Mouse (Mus musculus) hindbrain, embryonic 12.5 days (tissue): ENCODE measurements at regions not wholly inside any gene's neighbourhood (a gene's known extent, or its start where the extent isn't known, plus 50 kb on each side); places are given as distances from the start of the nearest gene placed in this dataset.

Source experiments
- ATAC-seq: fragments of 200-750 bp; cut with Nextera tagmentation; 2 replicates; pipeline ENCODE4 v1.8.0; 2017; ENCODE audit warnings: moderate TSS enrichment; ENCODE audit not compliant: low FRiP score
- H3K27ac ChIP-seq: fragments of 300-500 bp; sonication (generic); 2 replicates; pipeline ENCODE4 v1.5.1; 2016; ENCODE audit warnings: mild to moderate bottlenecking
- H3K27me3 ChIP-seq: fragments of 300-500 bp; sonication (generic); 2 replicates; pipeline ENCODE4 v1.6.1; 2016; ENCODE audit warnings: mild to moderate bottlenecking
- H3K36me3 ChIP-seq: fragments of 300-500 bp; sonication (generic); 2 replicates; pipeline ENCODE4 v1.6.1; 2016; ENCODE audit warnings: mild to moderate bottlenecking
- H3K4me1 ChIP-seq: fragments of 300-500 bp; sonication (generic); 2 replicates; pipeline ENCODE4 v1.6.1; 2016
- H3K4me2 ChIP-seq: fragments of 300-500 bp; sonication (generic); replicated peaks from 2 replicates; pipeline ENCODE4 v1.6.1; 2016; ENCODE audit warnings: mild to moderate bottlenecking
- H3K4me3 ChIP-seq: fragments of 300-500 bp; sonication (generic); 2 replicates; pipeline ENCODE4 v1.5.1; 2016; ENCODE audit warnings: mild to moderate bottlenecking
- H3K9ac ChIP-seq: fragments of 300-500 bp; sonication (generic); 2 replicates; pipeline ENCODE4 v1.6.1; 2016; ENCODE audit warnings: mild to moderate bottlenecking, moderate library complexity
- H3K9me3 ChIP-seq: fragments of 300-500 bp; sonication (generic); replicated peaks from 2 replicates; pipeline ENCODE4 v1.6.1; 2016; ENCODE audit warnings: mild to moderate bottlenecking
- WGBS: fragments of 180-500 bp; shearing (Covaris S2); methylation state at CpG from one replicate; pipeline ENCODE4 v1.1.7; 2016; 5-methylcytosine and 5-hydroxymethylcytosine counted together

DNA sequence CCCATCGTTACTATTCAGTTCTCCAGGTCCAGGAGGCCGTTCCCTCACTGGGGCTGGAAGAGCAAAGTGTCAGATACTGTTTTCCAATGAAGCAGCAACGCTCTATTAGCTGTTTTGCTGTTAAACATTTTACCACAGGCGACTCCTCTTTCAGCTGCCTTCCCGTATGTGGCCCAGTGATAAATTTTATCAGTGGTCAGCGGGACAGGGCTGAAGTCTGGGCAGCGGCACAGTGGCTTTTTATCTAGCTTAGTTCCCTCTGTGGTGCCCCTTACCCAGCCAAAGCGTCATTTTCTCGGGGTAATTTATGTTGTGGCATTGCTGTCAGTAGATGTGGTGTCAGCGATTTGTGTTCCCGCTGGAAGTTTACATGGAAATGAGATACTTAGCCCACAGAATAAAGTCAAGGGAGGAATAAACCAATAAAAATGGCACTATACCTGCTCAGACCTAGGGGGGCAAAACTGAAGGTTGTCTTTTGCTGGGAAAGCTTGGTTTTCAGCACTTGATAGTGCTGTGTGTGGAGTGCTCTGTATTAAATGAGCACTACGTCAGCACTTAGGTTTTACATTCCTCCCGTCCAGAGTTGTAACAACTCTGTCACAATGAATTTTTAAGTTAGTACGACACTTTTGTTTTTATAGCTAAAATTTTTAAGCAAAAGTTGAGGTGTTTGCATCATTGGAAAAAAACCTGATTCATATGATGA is 159.1 kb upstream of the Mef2c start:
- Histone ChIP-seq H3K9ac (no peak overlapping the region), H3K27ac (no peak overlapping the region), H3K36me3 (no peaks in the 10 kb centered on the region), H3K4me3 (no peak overlapping the region), H3K4me1 (no peaks in the 10 kb centered on the region), H3K4me2 (no peak overlapping the region), H3K27me3 (no peaks in the 10 kb centered on the region), H3K9me3 (no peaks in the 10 kb centered on the region)
- WGBS, result 81% methylated on average over 14 of the region's 14 CpGs
- ATAC-seq, result no peak

DNA sequence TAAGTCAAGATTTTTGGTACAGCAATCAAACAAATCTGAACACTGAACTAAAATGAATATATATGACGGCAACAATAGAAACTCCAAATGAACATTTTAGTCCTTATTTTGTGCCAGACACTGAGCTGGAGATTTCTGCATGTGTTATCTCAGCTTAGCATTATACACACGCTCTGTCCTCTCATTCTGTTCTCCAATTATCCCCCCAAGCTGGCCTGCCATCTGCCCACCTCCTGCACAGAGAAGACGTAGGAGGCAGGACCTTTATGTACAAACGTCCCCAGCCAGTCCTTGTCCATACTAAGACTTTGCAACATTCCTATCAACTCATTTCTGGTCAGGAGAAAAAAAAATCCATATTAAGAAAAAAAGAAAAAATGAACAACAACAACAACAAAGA is 148.5 kb upstream of the Mef2c start:
- H3K4me1 ChIP-seq, result no peaks in the 10 kb centered on the region
- H3K27me3 ChIP-seq, result no peaks in the 10 kb centered on the region
- no peak overlapping the region for H3K9ac ChIP-seq
- H3K36me3 ChIP-seq, result no peaks in the 10 kb centered on the region
- no peak for ATAC-seq
- H3K9me3 ChIP-seq, result no peaks in the 10 kb centered on the region
- no peak overlapping the region for H3K27ac ChIP-seq
- H3K4me3 ChIP-seq, result no peak overlapping the region
- WGBS, result 84% methylated on average over 4 of the region's 4 CpGs
- H3K4me2 ChIP-seq, result no peak overlapping the region

DNA sequence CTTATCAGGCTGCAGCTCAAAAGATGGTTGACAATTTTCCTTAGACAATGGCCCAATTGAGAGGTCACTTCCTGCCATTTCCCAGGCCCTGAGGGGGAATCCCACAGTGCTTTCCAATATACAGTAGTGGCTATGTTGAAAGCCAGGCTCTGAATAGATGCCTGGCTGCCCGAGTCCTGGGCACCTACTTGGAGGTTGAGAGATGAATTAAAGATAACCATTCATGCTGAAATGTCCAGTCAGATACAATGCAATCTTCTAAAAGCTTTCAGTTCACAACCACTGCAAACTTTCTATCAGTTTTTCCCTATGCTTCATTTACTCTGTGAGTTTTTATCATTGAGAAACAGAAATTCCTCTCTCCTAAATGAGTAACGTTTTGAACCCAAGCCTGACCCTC is 143.3 kb upstream of the Mef2c start:
- ATAC-seq, result no peak

DNA sequence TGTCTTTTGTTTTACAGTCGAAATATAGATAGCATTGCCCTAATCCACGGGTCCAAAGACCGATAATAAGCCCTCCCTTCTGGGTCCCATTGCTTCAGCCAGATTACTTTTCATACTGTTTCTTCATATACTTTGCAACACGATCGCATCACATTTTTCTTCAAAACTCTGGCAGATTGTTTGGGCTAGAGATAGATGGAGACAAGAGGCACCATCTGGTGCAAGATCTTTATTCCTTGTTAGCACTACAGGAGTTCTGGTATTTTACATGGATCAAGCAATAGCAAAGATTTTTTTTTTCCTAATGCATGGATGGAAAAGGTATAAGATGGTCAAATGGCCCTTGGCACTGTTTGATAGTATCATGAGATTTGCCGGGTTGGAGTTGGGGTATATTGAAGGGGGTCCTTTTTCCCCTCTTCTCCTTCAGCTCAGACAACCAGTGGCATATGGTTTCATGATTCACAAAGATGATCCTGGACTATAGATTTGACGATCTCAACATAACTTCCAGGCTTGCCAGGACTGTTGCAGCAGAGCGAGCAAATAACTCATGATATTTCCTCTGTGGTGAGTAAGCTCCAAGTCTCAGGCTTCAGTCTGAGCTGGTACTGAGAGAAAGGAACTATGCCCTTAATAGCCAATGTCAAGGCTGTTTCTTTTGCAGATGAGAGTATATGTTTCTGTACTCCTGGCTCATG is 127.6 kb upstream of the Mef2c start:
- Histone ChIP-seq H3K4me1 (no peaks in the 10 kb centered on the region), H3K9ac (no peak overlapping the region), H3K4me2 (no peak overlapping the region), H3K36me3 (no peaks in the 10 kb centered on the region), H3K4me3 (no peak overlapping the region), H3K9me3 (no peaks in the 10 kb centered on the region), H3K27ac (no peak overlapping the region), H3K27me3 (no peaks in the 10 kb centered on the region)
- no peak for ATAC-seq
- WGBS, result 90% methylated on average over 8 of the region's 8 CpGs

More for the DNA sequence above, 143.3 kb upstream of the Mef2c start:
- no peaks in the 10 kb centered on the region for H3K27me3 ChIP-seq
- WGBS, result 66% methylated on average over 2 of the region's 2 CpGs
- H3K9ac ChIP-seq, result no peak overlapping the region
- no peaks in the 10 kb centered on the region for H3K9me3 ChIP-seq
- H3K4me3 ChIP-seq, result no peak overlapping the region
- no peak overlapping the region for H3K4me2 ChIP-seq
- H3K4me1 ChIP-seq, result no peaks in the 10 kb centered on the region
- H3K36me3 ChIP-seq, result no peaks in the 10 kb centered on the region
- H3K27ac ChIP-seq, result no peak overlapping the region

DNA sequence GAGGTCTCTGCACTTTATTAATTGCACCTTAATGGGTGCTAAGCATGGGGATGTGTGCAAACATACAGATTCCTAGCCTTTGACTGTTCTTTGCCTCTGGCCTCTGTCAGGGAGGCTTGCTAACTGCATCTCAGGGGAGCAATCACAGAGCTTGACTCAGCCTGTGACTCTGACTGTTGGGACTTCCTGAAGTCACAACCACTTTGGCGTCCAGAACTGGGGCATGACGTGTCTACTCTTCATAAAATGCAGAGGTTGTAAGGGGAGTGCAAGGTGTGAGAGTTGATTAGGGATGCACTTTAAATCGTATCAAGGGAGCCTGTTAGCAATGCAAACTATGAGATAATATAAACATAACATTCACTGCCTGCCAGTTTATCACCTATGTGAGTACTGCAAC is 125.2 kb upstream of the Mef2c start:
- Histone ChIP-seq H3K9ac (no peak overlapping the region), H3K27me3 (no peaks in the 10 kb centered on the region), H3K4me2 (no peak overlapping the region), H3K36me3 (no peaks in the 10 kb centered on the region), H3K9me3 (no peaks in the 10 kb centered on the region), H3K27ac (no peak overlapping the region), H3K4me3 (no peak overlapping the region), H3K4me1 (no peaks in the 10 kb centered on the region)
- WGBS, result 70% methylated on average over 3 of the region's 3 CpGs
- no peak for ATAC-seq

DNA sequence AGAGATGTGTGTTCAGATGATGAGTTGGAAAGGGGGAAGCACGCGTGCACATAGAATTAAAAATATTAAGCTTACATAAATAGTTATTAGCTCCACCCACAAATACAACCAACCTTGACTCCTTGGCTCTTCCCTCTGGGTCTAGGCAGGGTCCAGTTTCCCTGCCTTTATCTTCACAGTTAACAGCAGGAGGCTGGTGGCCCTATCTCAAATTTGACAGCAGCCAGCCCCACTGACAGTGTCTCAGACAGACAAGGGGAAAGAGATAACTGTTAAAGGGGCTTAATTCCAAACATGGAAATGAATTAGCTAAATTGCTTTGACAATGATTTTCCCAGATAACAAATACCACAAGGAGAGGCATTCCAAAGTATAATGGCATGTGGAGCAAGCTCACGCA is 121.2 kb upstream of the Mef2c start:
- ATAC-seq, result no peak

DNA sequence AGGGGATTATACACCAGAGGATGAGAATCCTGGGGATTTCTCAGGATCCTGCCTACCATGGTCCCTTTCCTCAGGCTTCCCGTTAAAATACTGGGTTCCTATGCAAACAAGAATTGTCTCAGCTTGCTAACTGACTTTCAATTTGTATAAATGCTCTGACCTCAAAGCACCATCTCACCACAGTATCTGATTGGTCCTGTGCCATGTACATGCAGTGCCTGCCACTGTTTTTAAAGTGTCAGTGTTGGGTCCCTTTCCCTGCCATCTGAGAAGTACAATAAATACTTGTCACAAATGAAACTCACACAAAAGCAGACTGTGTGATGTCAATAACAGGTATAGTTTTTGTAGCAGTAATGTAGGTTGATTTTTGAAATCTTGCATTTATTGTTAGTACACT is 109.1 kb upstream of the Mef2c start:
- H3K4me1 ChIP-seq, result no peaks in the 10 kb centered on the region
- 59% methylated on average over 1 of the region's 1 CpGs for WGBS
- no peak overlapping the region for H3K27ac ChIP-seq
- H3K4me2 ChIP-seq, result no peak overlapping the region
- no peaks in the 10 kb centered on the region for H3K9me3 ChIP-seq
- no peaks in the 10 kb centered on the region for H3K36me3 ChIP-seq
- no peak for ATAC-seq
- no peaks in the 10 kb centered on the region for H3K27me3 ChIP-seq
- H3K9ac ChIP-seq, result no peak overlapping the region
- H3K4me3 ChIP-seq, result no peak overlapping the region

More for the DNA sequence above, 121.2 kb upstream of the Mef2c start:
- Histone ChIP-seq H3K36me3 (no peaks in the 10 kb centered on the region), H3K27ac (no peak overlapping the region), H3K4me2 (no peak overlapping the region), H3K9me3 (no peaks in the 10 kb centered on the region), H3K4me3 (no peak overlapping the region), H3K4me1 (no peaks in the 10 kb centered on the region), H3K27me3 (no peaks in the 10 kb centered on the region), H3K9ac (no peak overlapping the region)
- 91% methylated on average over 3 of the region's 3 CpGs for WGBS

DNA sequence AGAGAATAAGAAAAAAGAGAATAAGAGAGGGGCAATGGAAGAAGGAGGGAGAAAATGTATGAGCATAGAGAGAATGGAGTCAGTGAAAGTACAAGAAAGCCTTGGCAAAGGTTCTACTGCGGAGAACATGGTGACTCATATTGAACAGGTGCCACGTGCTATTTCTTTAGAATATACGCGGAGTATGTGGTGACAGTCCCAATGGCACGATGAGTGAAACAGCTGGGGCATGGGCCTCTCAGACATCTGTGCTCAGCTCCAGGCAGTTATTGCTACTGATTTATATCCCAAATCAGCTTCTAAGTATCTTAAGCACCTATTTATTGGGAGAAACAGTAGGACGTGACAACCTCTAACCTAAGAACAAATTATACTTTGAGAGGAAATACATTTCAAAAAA is 104.5 kb upstream of the Mef2c start:
- no peak overlapping the region for H3K27ac ChIP-seq
- 95% methylated on average over 6 of the region's 6 CpGs for WGBS

DNA sequence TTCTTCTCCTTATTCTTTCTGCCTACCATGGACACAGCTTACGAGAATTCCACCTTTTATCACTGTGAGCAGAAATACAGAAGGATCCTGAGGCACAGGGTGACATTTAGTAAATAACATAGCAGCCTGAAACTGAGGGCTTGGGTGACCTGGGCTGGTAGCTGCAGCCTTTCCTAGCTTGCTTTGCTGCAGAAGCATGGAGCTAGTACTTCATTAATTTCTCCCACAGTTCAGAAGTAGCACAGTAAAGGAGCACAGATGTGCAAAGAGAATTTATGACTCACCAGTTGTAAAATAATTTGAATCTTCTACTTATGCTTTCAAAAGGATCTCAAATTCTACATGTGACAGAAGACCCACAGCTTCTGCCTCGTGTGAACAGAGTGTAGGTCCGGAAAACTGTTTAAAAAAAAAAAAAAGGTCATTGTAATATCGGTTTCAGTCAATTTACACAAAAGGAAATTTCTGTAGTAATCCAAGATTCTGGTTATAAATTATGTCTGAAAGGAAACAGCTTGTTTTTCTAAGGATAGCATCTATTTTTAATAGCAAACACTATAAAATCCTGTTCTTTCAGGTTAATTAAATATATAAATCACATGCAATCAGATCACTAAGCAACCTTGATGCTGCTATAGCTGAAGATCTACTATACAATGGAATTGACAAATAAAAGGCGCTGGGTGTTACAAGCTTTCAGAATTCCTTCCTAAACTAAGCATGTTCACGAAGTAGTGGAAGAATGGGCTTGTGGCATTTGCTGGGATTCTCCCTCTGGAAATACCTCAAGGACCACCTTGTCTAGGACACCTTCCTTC is 64.0 kb upstream of the Mef2c start:
- H3K27me3 ChIP-seq, result no peaks in the 10 kb centered on the region
- no peak overlapping the region for H3K4me2 ChIP-seq
- ATAC-seq, result no peak
- H3K27ac ChIP-seq, result no peak overlapping the region
- H3K9me3 ChIP-seq, result no peaks in the 10 kb centered on the region
- 77% methylated on average over 6 of the region's 6 CpGs for WGBS
- H3K4me3 ChIP-seq, result no peak overlapping the region
- no peak overlapping the region for H3K9ac ChIP-seq
- H3K4me1 ChIP-seq, result no peaks in the 10 kb centered on the region
- H3K36me3 ChIP-seq, result no peaks in the 10 kb centered on the region

More for the DNA sequence above, 104.5 kb upstream of the Mef2c start:
- ATAC-seq, result no peak
- H3K4me2 ChIP-seq, result no peak overlapping the region
- H3K4me1 ChIP-seq, result no peaks in the 10 kb centered on the region
- no peaks in the 10 kb centered on the region for H3K36me3 ChIP-seq
- H3K4me3 ChIP-seq, result no peak overlapping the region
- H3K27me3 ChIP-seq, result no peaks in the 10 kb centered on the region
- no peaks in the 10 kb centered on the region for H3K9me3 ChIP-seq
- no peak overlapping the region for H3K9ac ChIP-seq

DNA sequence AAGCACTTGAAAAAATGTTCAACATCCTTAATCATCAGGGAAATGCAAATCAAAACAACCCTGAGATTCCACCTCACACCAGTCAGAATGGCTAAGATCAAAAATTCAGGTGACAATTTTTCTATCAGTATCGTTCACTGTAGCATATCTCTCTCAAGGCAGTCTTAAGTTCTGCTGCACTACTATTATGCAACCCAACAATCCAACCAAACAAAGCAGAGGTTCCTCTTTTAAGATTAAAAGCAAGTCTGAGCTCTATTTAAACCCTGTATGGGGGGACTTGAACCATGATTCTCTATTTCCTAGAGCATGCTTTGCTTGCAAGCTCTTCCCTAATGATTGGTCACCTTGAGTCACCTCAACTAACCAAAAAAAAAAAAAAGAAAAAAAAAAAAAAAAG is 59.6 kb upstream of the Mef2c start:
- Histone ChIP-seq H3K36me3 (no peaks in the 10 kb centered on the region), H3K27ac (no peak overlapping the region), H3K9ac (no peak overlapping the region), H3K4me3 (no peak overlapping the region), H3K9me3 (no peaks in the 10 kb centered on the region), H3K4me1 (no peaks in the 10 kb centered on the region), H3K4me2 (no peak overlapping the region), H3K27me3 (no peaks in the 10 kb centered on the region)
- 97% methylated on average over 1 of the region's 1 CpGs for WGBS
- ATAC-seq, result no peak

DNA sequence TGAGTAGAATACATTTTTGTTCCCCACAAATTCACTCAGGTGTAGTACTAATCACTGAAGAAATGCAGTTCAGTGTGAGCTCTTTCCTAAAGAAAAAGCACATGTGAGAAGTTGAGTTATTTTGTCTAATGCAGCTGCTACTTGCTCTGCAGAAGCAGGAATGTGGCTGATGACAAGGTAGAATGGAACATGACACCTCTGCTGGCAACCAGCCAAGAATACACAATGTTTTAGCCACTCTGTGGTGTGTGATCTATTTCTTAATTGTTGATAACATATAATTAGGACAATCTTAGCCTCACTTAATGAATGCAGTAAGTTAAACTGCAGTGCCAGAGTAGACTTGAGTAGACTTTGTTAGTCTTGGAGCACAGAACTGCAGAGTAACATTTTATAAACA is 53.0 kb upstream of the Mef2c start:
- H3K27me3 ChIP-seq, result no peaks in the 10 kb centered on the region
- no peaks in the 10 kb centered on the region for H3K9me3 ChIP-seq
- H3K36me3 ChIP-seq, result no peaks in the 10 kb centered on the region
- no peak overlapping the region for H3K27ac ChIP-seq
- no peak overlapping the region for H3K4me3 ChIP-seq
- H3K4me1 ChIP-seq, result no peaks in the 10 kb centered on the region
- ATAC-seq, result no peak
- no peak overlapping the region for H3K4me2 ChIP-seq
- no peak overlapping the region for H3K9ac ChIP-seq

DNA sequence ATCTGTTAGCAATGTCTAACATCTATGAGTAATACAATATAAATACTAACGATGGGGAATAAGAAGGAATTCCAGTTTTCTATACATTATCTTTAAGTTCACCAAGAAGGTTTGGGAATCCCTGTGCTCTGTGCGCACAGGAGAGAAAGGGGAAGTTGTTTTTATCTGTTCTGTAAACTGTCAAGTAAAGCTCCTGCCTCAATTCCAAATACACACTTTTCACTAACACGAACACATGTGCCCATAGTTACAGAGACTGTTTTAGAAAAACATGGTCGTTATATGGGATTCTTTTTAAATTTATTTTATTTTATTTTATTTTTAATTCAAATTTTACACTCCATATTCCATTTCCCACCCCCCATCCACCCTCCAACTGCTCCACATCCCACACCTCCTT is 50.8 kb upstream of the Mef2c start:
- Histone ChIP-seq H3K9ac (no peak overlapping the region), H3K27ac (no peak overlapping the region), H3K9me3 (no peaks in the 10 kb centered on the region), H3K36me3 (no peaks in the 10 kb centered on the region), H3K4me3 (no peak overlapping the region), H3K27me3 (no peaks in the 10 kb centered on the region), H3K4me2 (no peak overlapping the region), H3K4me1 (no peaks in the 10 kb centered on the region)
- no peak for ATAC-seq
- WGBS, result 94% methylated on average over 4 of the region's 4 CpGs
